Mouse (Mus musculus): ENCODE measurements around the gene Ggnbp2.

GRCm38 (mm10) chr11:84871548-84872069 is 992 bp upstream of the Ggnbp2 start:
- no peak for TF ChIP-seq MAX (IDR thresholded peaks at IDR 0.05; ENCODE audit: low read depth)
- no peak for TF ChIP-seq POLR2A (IDR thresholded peaks at IDR 0.05; ENCODE audit: insufficient read length, low read depth)
- TF ChIP-seq MYOG (IDR thresholded peaks at IDR 0.05; ENCODE audit: control insufficient read depth in 1 of 3, insufficient read depth in 1 of 3, insufficient read length in 2 of 3, low read depth in 2 of 3): no peak
- no peak for TF ChIP-seq TCF12 (IDR thresholded peaks at IDR 0.05; ENCODE audit: insufficient read depth, poor library complexity, severe bottlenecking)
- no peak for TF ChIP-seq MYOD1 (IDR thresholded peaks at IDR 0.05; ENCODE audit: control insufficient read depth in 1 of 3, insufficient read length in 2 of 3, low read depth in 2 of 3)
- TF ChIP-seq USF1 (IDR thresholded peaks at IDR 0.05; ENCODE audit: low read depth): no peak
- no peak for TF ChIP-seq TCF3 (IDR thresholded peaks at IDR 0.05; ENCODE audit: insufficient read length, low read depth)

Measured in myocyte (in vitro differentiated cells).